Mouse (Mus musculus) large intestine, adult 2 months (tissue): ENCODE results near the gene Fgf13. TPM values are rescaled to one million over a fixed set of nuclear protein-coding genes. Genes with fewer than 3 reads are reported as not detected.

Experiments
- DNase-seq: peaks from one replicate; pipeline ENCODE4 v3.0.0-alpha.2; 2012; ENCODE audit warnings: low read depth, low spot score
- WGBS: fragments of 180-500 bp; shearing (Covaris S2); methylation state at CpG from one replicate; pipeline ENCODE4 v1.1.7; 2018; 5-methylcytosine and 5-hydroxymethylcytosine counted together
- polyA plus RNA-seq: library from polyadenylated mRNA; depleted of rRNA; stranded (reverse); fragments of >200 nt; gene quantifications from 2 replicates; pipeline ENCODE4 v1.2.3, GENCODE M21; 2012

Fgf13 gene
- polyA plus RNA-seq, 1 experiment, result 1.8 TPM

GRCm38 (mm10) chrX:59201146-59201545, 366.7 kb downstream of the Fgf13 start:
- no peak for DNase-seq

- DNase-seq, result no peak
- 79% methylated on average over 4 of the region's 4 CpGs for WGBS
Measured at GRCm38 (mm10) chrX:59194149-59194548, 373.7 kb downstream of the Fgf13 start.

GRCm38 (mm10) chrX:59186922-59187321, 380.9 kb downstream of the Fgf13 start:
- no peak for DNase-seq
- 79% methylated on average over 4 of the region's 4 CpGs for WGBS

GRCm38 (mm10) chrX:59182323-59182722, 385.5 kb downstream of the Fgf13 start:
- WGBS, result 68% methylated on average over 4 of the region's 4 CpGs
- no peak for DNase-seq

- 73% methylated on average over 4 of the region's 4 CpGs for WGBS
- DNase-seq, result no peak
Measured at GRCm38 (mm10) chrX:59179627-59180026, 388.2 kb downstream of the Fgf13 start.

GRCm38 (mm10) chrX:59179081-59179596, 388.7 kb downstream of the Fgf13 start:
- 26% methylated on average over 3 of the region's 3 CpGs for WGBS

GRCm38 (mm10) chrX:59177653-59178052, 390.2 kb downstream of the Fgf13 start:
- DNase-seq, result no peak
- 61% methylated on average over 3 of the region's 3 CpGs for WGBS

More at GRCm38 (mm10) chrX:59179081-59179596, 388.7 kb downstream of the Fgf13 start:
- DNase-seq, result no peak

GRCm38 (mm10) chrX:59172200-59172599, 395.7 kb downstream of the Fgf13 start:
- no peak for DNase-seq
- 4% methylated on average over 1 of the region's 1 CpGs for WGBS

- WGBS, result 90% methylated on average over 2 of the region's 2 CpGs
- no peak for DNase-seq
Measured at GRCm38 (mm10) chrX:59166763-59167162, 401.1 kb downstream of the Fgf13 start.

GRCm38 (mm10) chrX:59141947-59142346, 425.9 kb downstream of the Fgf13 start:
- no peak for DNase-seq
- WGBS, result 61% methylated on average over 2 of the region's 2 CpGs

- no peak for DNase-seq
- WGBS, result 13% methylated on average over 8 of the region's 8 CpGs
Measured at GRCm38 (mm10) chrX:59134928-59135361, 432.9 kb downstream of the Fgf13 start.

- 21% methylated on average over 49 of the region's 75 CpGs for WGBS
Measured at GRCm38 (mm10) chrX:59134166-59134861, 433.6 kb downstream of the Fgf13 start.

GRCm38 (mm10) chrX:59133834-59134165, 434.1 kb downstream of the Fgf13 start:
- 20% methylated on average over 24 of the region's 24 CpGs for WGBS

More at GRCm38 (mm10) chrX:59134166-59134861, 433.6 kb downstream of the Fgf13 start:
- no peak for DNase-seq

GRCm38 (mm10) chrX:59133416-59133815, 434.5 kb downstream of the Fgf13 start:
- 25% methylated on average over 10 of the region's 10 CpGs for WGBS
- no peak for DNase-seq

More at GRCm38 (mm10) chrX:59133834-59134165, 434.1 kb downstream of the Fgf13 start:
- no peak for DNase-seq

- WGBS, result 57% methylated on average over 4 of the region's 4 CpGs
- no peak for DNase-seq
Measured at GRCm38 (mm10) chrX:59126637-59127036, 441.2 kb downstream of the Fgf13 start.

- no peak for DNase-seq
Measured at GRCm38 (mm10) chrX:59113187-59113586, 454.7 kb downstream of the Fgf13 start.

GRCm38 (mm10) chrX:59085928-59086327, 481.9 kb downstream of the Fgf13 start:
- DNase-seq, result no peak
- WGBS, result 94% methylated on average over 3 of the region's 3 CpGs

GRCm38 (mm10) chrX:59080427-59080826, 487.4 kb downstream of the Fgf13 start:
- DNase-seq, result no peak

GRCm38 (mm10) chrX:59072083-59072482, 495.8 kb downstream of the Fgf13 start:
- no peak for DNase-seq
- WGBS, result 73% methylated on average over 3 of the region's 3 CpGs

GRCm38 (mm10) chrX:59063157-59063556, 504.7 kb downstream of the Fgf13 start:
- 65% methylated on average over 4 of the region's 4 CpGs for WGBS
- DNase-seq, result no peak

GRCm38 (mm10) chrX:59034969-59035368, 532.9 kb downstream of the Fgf13 start:
- DNase-seq, result no peak
- WGBS, result 59% methylated on average over 1 of the region's 1 CpGs
